In the genomic region with DNA sequence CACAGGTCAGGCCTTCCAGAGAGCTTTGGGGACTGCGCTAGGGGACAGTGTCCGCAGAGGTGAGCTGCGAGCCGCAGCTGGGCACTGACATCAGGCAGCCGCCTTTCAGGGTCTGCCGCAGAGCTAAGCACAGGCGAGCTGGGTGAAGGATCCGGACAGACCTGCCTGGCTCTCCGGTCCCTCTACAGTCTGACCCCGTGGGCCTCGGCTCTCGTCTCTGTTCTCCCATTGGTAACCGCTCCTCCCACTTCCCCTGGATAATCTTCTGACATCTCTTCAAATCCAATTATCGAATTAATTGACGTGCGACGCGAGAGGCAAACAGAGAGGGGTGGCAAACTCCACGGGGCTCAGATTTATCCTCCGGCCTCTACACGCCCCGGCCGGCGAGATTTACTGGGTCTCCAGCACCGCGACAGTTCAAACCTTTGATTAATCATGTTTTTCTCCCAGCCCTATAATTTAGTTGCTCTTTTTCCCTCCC, we compare ENCODE assay signal across 8 mouse cellular contexts. TPM values are rescaled to one million over a fixed set of nuclear protein-coding genes. Genes with fewer than 3 reads are reported as not detected.
A peak's percentile ranks its signal among the peaks of the same experiment; 100 is the strongest.
DNase-seq lines count a peak whose midpoint lies in the region; ATAC-seq and TF ChIP-seq lines count a peak whose summit lies in the region.

No protein-coding gene starts in this region.

- under 1% methylated on average over 26 of the region's 26 CpGs for WGBS in heart, embryonic 10.5 days
- 2% methylated on average over 23 of the region's 26 CpGs for WGBS in limb, embryonic 14.5 days

- ATAC-seq in erythroid progenitor cell, adult 5-6 weeks (replicated peaks; ENCODE audit: low FRiP score, poor library complexity, severe bottlenecking), result peak; percentile 45; the same call in 1 of the 2 replicates
- no peak for ATAC-seq in limb, embryonic 14.5 days (ENCODE audit: low FRiP score, low read depth)

- no peaks in the 10 kb centered on the region for H3K36me3 ChIP-seq in heart, embryonic 10.5 days
- no peaks in the 10 kb centered on the region for H3K36me3 ChIP-seq in ES-E14 (ENCODE audit: control insufficient read depth, insufficient read depth, low read length, poor library complexity, severe bottlenecking)
- no peaks in the 10 kb centered on the region for H3K36me3 ChIP-seq in limb, embryonic 14.5 days (ENCODE audit: control insufficient read depth, insufficient read depth, low read length)

- no peak for DNase-seq in heart, embryonic 10.5 days (ENCODE audit: low spot score)
- DNase-seq in heart, postnatal 36 days, result no peak
- no peak for DNase-seq in ES-E14 (ENCODE audit: low read depth, low spot score)
- DNase-seq in limb, embryonic 14.5 days (ENCODE audit: low spot score), result no peak
- peak; percentile 86 for DNase-seq in retina, postnatal 7 days (ENCODE audit: low read depth, low spot score)
- no peak for DNase-seq in left cerebral cortex, adult 9 months (ENCODE audit: low spot score in 2 of 2)
- DNase-seq in urinary bladder, adult 18-20 months (ENCODE audit: low spot score in 2 of 2), result no peak

- peaks cover 77% of the 10 kb centered on the region for H3K27me3 ChIP-seq in heart, embryonic 10.5 days (ENCODE audit: insufficient read depth, poor library complexity, severe bottlenecking)
- peaks cover 51% of the 10 kb centered on the region for H3K27me3 ChIP-seq in limb, embryonic 14.5 days (ENCODE audit: control insufficient read depth, insufficient read depth, low read length)

- H3K4me3 ChIP-seq in heart, embryonic 10.5 days, result peak overlapping the region; percentile 67
- H3K4me3 ChIP-seq in ES-E14 (ENCODE audit: insufficient read depth in 1 of 2, low read depth in 1 of 2, low read length in 2 of 2, poor library complexity in 1 of 2, severe bottlenecking in 1 of 2), result peak overlapping the region; percentile 55 to 67
- H3K4me3 ChIP-seq in limb, embryonic 14.5 days (replicated peaks; ENCODE audit: low read length), result peak overlapping the region; percentile 46

- intact Hi-C loops in heart, postnatal 36 days (cut with DNase I), result loop anchor here (10.0 kb wide), 2 partner anchors 272 to 482 kb away; partner anchors contain the start of genes Hoxc10 and Hoxc5

- H3K4me2 ChIP-seq in limb, embryonic 14.5 days (replicated peaks; ENCODE audit: low read depth, low read length, severe bottlenecking), result peak overlapping the region; percentile 84

- TF ChIP-seq POLR2A in limb, embryonic 14.5 days (IDR thresholded peaks at IDR 0.05; ENCODE audit: borderline replicate concordance, extremely low read depth, insufficient read depth, insufficient read length), result no peak

- H3K9ac ChIP-seq in ES-E14 (ENCODE audit: insufficient read depth, low read depth, low read length, poor library complexity, severe bottlenecking), result peak overlapping the region; percentile 8; the same call in 1 of the 2 replicates
- H3K9ac ChIP-seq in limb, embryonic 14.5 days (ENCODE audit: low read depth, low read length, severe bottlenecking), result peak overlapping the region; percentile 45

- peaks cover 18% of the 10 kb centered on the region for H3K4me1 ChIP-seq in heart, embryonic 10.5 days
- peaks cover 0 to 9% of the 10 kb centered on the region in 2 experiments; a peak in 2 of 4 replicates for H3K4me1 ChIP-seq in ES-E14 (ENCODE audit: control insufficient read depth in 2 of 2, insufficient read depth in 2 of 2, low read length in 2 of 2, poor library complexity in 1 of 2)
- peaks cover 7% of the 10 kb centered on the region; the same call in 1 of the 2 replicates for H3K4me1 ChIP-seq in limb, embryonic 14.5 days (ENCODE audit: control insufficient read depth, insufficient read depth, low read length)

- no peak overlapping the region for H3K27ac ChIP-seq in heart, embryonic 10.5 days
- H3K27ac ChIP-seq in ES-E14 (ENCODE audit: insufficient read depth, low read depth, low read length, poor library complexity, severe bottlenecking), result no peak overlapping the region
- no peak overlapping the region for H3K27ac ChIP-seq in limb, embryonic 14.5 days (replicated peaks; ENCODE audit: low read depth, low read length)

- no peaks in the 10 kb centered on the region for H3K9me3 ChIP-seq in heart, embryonic 10.5 days
- H3K9me3 ChIP-seq in ES-E14 (ENCODE audit: control insufficient read depth, insufficient read depth, low read depth, low read length), result no peaks in the 10 kb centered on the region
- H3K9me3 ChIP-seq in limb, embryonic 14.5 days (ENCODE audit: control insufficient read depth, low read length), result no peaks in the 10 kb centered on the region

- in situ Hi-C loops in ES-E14 (cut with MboI; ENCODE audit: low sequenced_read_pairs in 2 of 2, unreplicated experiment in 2 of 2), result no loop called here

TF ChIP-seq in ES-E14, 5 proteins besides CTCF, POLR2A, EP300 and RAD21:
- TF ChIP-seq HCFC1 (IDR thresholded peaks at IDR 0.05; ENCODE audit: borderline replicate concordance, insufficient read depth, low read length), result 0 out of 2 replicates have a peak, but pooled peaks have one; percentile 24
- no peak for TF ChIP-seq ZC3H11A (IDR thresholded peaks at IDR 0.05; ENCODE audit: borderline replicate concordance, low read depth, low read length)
- TF ChIP-seq MAFK (IDR thresholded peaks at IDR 0.05; ENCODE audit: insufficient read depth, low read depth, low read length), result no peak
- peak; percentile 68 for TF ChIP-seq CHD2 (IDR thresholded peaks at IDR 0.05; ENCODE audit: low read depth, low read length)
- TF ChIP-seq ZNF384 (IDR thresholded peaks at IDR 0.05; ENCODE audit: low read depth, low read length), result no peak

RNA-seq across cellular contexts. Expression of gene Atp5g2, which starts 20.2 kb away (rescaled TPM):
- polyA plus RNA-seq in heart, embryonic 10.5 days (2016; fragmentation: Nextera tagmentation; extraction: Ambion mirVana), result 64.8 and 67.3 TPM in 2 replicates
- total RNA-seq in heart, postnatal 36 days (2021), result 10 to 100 TPM; 42.5 to 46.1 TPM
- 448 and 519 TPM in 2 replicates for total RNA-seq in ES-E14 (2012; rRNA removed)
- total RNA-seq in erythroid progenitor cell, adult 5-6 weeks (2015; ENCODE audit: low replicate concordance), result 10.5 and 17.7 TPM in 2 replicates
- total RNA-seq in erythroid progenitor cell, adult 5-6 weeks (2017; ENCODE audit: low replicate concordance), result 19.1 and 31.2 TPM in 2 replicates
- 635 and 699 TPM in 2 replicates for polyA plus RNA-seq in limb, embryonic 14.5 days (2012; rRNA removed)
- polyA plus RNA-seq in limb, embryonic 14.5 days (2014; fragmentation: Nextera tagmentation; extraction: Ambion mirVana), result 73.6 and 78.4 TPM in 2 replicates

RNA-seq across cellular contexts. Expression of gene Calcoco1, which starts 29.6 kb away (rescaled TPM):
- 34.2 and 39.2 TPM in 2 replicates for polyA plus RNA-seq in heart, embryonic 10.5 days (2016; fragmentation: Nextera tagmentation; extraction: Ambion mirVana)
- 100 to 1,000 TPM; 111 to 137 TPM for total RNA-seq in heart, postnatal 36 days (2021)
- 24.6 and 25.0 TPM in 2 replicates for total RNA-seq in ES-E14 (2012; rRNA removed)
- total RNA-seq in erythroid progenitor cell, adult 5-6 weeks (2015; ENCODE audit: low replicate concordance), result 17.6 and 21.6 TPM in 2 replicates
- 34.1 and 40.8 TPM in 2 replicates for total RNA-seq in erythroid progenitor cell, adult 5-6 weeks (2017; ENCODE audit: low replicate concordance)
- 54.7 and 57.5 TPM in 2 replicates for polyA plus RNA-seq in limb, embryonic 14.5 days (2012; rRNA removed)
- polyA plus RNA-seq in limb, embryonic 14.5 days (2014; fragmentation: Nextera tagmentation; extraction: Ambion mirVana), result 56.6 and 62.9 TPM in 2 replicates
